ENCODE assay signal across 17 mouse cellular contexts in the genomic region with DNA sequence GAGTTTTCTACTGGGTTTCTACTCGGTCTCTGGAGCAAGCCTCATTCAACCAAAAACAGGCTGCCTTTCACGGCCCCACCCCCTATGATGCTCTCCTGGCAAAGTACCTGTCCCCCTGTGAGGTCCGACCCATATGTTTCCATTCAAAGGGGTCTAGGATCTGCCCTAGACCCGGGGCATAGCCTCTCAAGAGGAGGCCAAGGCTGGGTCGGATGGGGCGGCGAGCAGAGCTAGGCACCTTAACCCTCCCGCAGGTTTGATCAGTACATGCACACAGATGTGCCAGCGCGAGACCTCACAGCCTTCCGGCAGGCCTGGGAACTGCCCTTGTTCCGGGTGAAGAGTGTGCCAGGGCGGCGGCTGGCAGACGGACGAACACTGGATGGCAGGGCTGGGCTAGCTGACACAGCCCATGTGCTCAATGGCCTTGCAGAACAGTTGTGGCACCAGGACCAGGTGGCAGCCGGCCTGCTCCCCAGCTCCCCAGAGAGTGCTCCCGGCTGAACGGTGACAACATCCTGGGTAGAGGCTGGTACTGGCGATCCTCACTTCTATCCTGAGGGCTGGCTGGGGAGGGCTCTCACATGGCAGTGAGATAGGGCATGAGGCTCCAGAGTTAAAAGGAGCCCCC. TPM values are rescaled to one million over a fixed set of nuclear protein-coding genes. Genes with fewer than 3 reads are reported as not detected.
A peak's percentile ranks its signal among the peaks of the same experiment; 100 is the strongest.
DNase-seq lines count a peak whose midpoint lies in the region; ATAC-seq and TF ChIP-seq lines count a peak whose summit lies in the region.
"Had no signal": no experiment of that assay in that cellular context is flagged by ENCODE, and none has a peak within 500 bp of the region (broad histone marks: within the 10 kb centered on the region; RNA-seq: fewer than 3 reads in every experiment).

No protein-coding gene starts in this region.

- no peak for TF ChIP-seq CTCF in cerebellum, adult 2 months (IDR thresholded peaks at IDR 0.05; ENCODE audit: borderline replicate concordance, insufficient read depth, low read depth, low read length)

- H3K27me3 ChIP-seq in cerebellum, adult 2 months (ENCODE audit: control insufficient read depth, insufficient read depth, low read length), result no peaks in the 10 kb centered on the region
- H3K27me3 ChIP-seq: limb, embryonic 13.5 days; megakaryocyte, embryonic 14.5 days had no signal

- peak; percentile 53 to 71 for DNase-seq in cerebellum, postnatal 14 days
- DNase-seq in cerebellum, adult 2 months, result no peak
- DNase-seq in left cerebral cortex, postnatal 4 days, result peak; percentile 84
- no peak for DNase-seq in left cerebral cortex, adult 11 months (ENCODE audit: low spot score)
- no peak for DNase-seq in ES-E14 (ENCODE audit: low read depth, low spot score)
- no peak for DNase-seq in kidney, adult 11 months
- DNase-seq: heart, adult 18-20 months; kidney, adult 2 months; lung, postnatal 14 days; thymus, postnatal 4 days had no signal

- in situ Hi-C loops in ES-E14 (cut with MboI; ENCODE audit: low sequenced_read_pairs in 2 of 2, unreplicated experiment in 2 of 2), result no loop called here

- 27% methylated on average over 20 of the region's 20 CpGs for WGBS in cerebellum, adult 2 months

- no peak overlapping the region for H3K4me3 ChIP-seq in cerebellum, adult 2 months (replicated peaks; ENCODE audit: insufficient read depth, low read depth, low read length)
- peak overlapping the region; percentile 17 to 41; a peak in 3 of 4 replicates for H3K4me3 ChIP-seq in ES-E14 (ENCODE audit: insufficient read depth in 1 of 2, low read depth in 1 of 2, low read length in 2 of 2, poor library complexity in 1 of 2, severe bottlenecking in 1 of 2)
- H3K4me3 ChIP-seq: embryonic facial prominence, embryonic 10.5 days; erythroblast, embryonic 14.5 days; limb, embryonic 13.5 days; megakaryocyte, embryonic 14.5 days had no signal

- ATAC-seq in erythroblast, adult 5-6 weeks (replicated peaks; ENCODE audit: low FRiP score, poor library complexity, severe bottlenecking), result 0 out of 2 replicates have a peak, but pooled peaks have one; percentile 38
- ATAC-seq: forebrain, embryonic 16.5 days had no signal

- H3K27ac ChIP-seq in cerebellum, adult 2 months (ENCODE audit: insufficient read depth, low read length), result no peak overlapping the region
- no peak overlapping the region for H3K27ac ChIP-seq in ES-E14 (ENCODE audit: insufficient read depth, low read depth, low read length, poor library complexity, severe bottlenecking)
- H3K27ac ChIP-seq: embryonic facial prominence, embryonic 10.5 days; limb, embryonic 13.5 days had no signal

- no peaks in the 10 kb centered on the region for H3K36me3 ChIP-seq in ES-E14 (ENCODE audit: control insufficient read depth, insufficient read depth, low read length, poor library complexity, severe bottlenecking)

- no peak overlapping the region for H3K9ac ChIP-seq in ES-E14 (ENCODE audit: insufficient read depth, low read depth, low read length, poor library complexity, severe bottlenecking)
- H3K9ac ChIP-seq: limb, embryonic 13.5 days had no signal

- TF ChIP-seq POLR2A in cerebellum, adult 2 months (IDR thresholded peaks at IDR 0.05; ENCODE audit: borderline replicate concordance, insufficient read depth, low read length), result no peak

- peaks cover 5% of the 10 kb centered on the region for H3K4me1 ChIP-seq in cerebellum, adult 2 months (ENCODE audit: control insufficient read depth, insufficient read depth, low read length)
- peaks cover 0 to 4% of the 10 kb centered on the region in 2 experiments; a peak in 1 of 4 replicates for H3K4me1 ChIP-seq in ES-E14 (ENCODE audit: control insufficient read depth in 2 of 2, insufficient read depth in 2 of 2, low read length in 2 of 2, poor library complexity in 1 of 2)

- intact Hi-C loops in left cerebral cortex, postnatal 4 days (cut with DNase I), result loop anchor here (10.0 kb wide), 1 partner anchor 75 kb away; a partner anchor contains a TSS

- no peaks in the 10 kb centered on the region for H3K9me3 ChIP-seq in ES-E14 (ENCODE audit: control insufficient read depth, insufficient read depth, low read depth, low read length)
- H3K9me3 ChIP-seq: embryonic facial prominence, embryonic 10.5 days; limb, embryonic 13.5 days; megakaryocyte, embryonic 14.5 days had no signal

TF ChIP-seq in ES-E14, 5 proteins besides CTCF, POLR2A, EP300 and RAD21:
- TF ChIP-seq MAFK (IDR thresholded peaks at IDR 0.05; ENCODE audit: insufficient read depth, low read depth, low read length) (no peak), HCFC1 (IDR thresholded peaks at IDR 0.05; ENCODE audit: borderline replicate concordance, insufficient read depth, low read length) (no peak), CHD2 (IDR thresholded peaks at IDR 0.05; ENCODE audit: low read depth, low read length) (no peak), ZNF384 (IDR thresholded peaks at IDR 0.05; ENCODE audit: low read depth, low read length) (no peak), ZC3H11A (IDR thresholded peaks at IDR 0.05; ENCODE audit: borderline replicate concordance, low read depth, low read length) (no peak)
TF ChIP-seq in ES-E14: peak in this region for 0.

RNA-seq across cellular contexts. Expression of a gene that starts 5.9 kb away (rescaled TPM):
- 4.7 and 6.8 TPM in 2 replicates for polyA plus RNA-seq in cerebellum, adult 2 months (2012; rRNA removed)
- total RNA-seq in left cerebral cortex, postnatal 4 days (2021), result 1 to 10 TPM; 4.3 to 5.1 TPM
- total RNA-seq in ES-E14 (2012; rRNA removed), result 2.9 and 4.7 TPM in 2 replicates
- total RNA-seq in erythroblast, adult 5-6 weeks (2015; ENCODE audit: low replicate concordance), result not detected in 2 replicates
- 0.42 TPM in 1 of 2 replicates, not detected in the other for total RNA-seq in erythroblast, adult 5-6 weeks (2017; ENCODE audit: low replicate concordance)
- polyA plus RNA-seq: erythroblast, embryonic 14.5 days had no signal

RNA-seq across cellular contexts. Expression of a gene that starts 19.6 kb away (rescaled TPM):
- 14.0 and 15.0 TPM in 2 replicates for polyA plus RNA-seq in cerebellum, adult 2 months (2012; rRNA removed)
- 1 to 10 TPM; 1.8 to 2.4 TPM for total RNA-seq in left cerebral cortex, postnatal 4 days (2021)
- 1.7 and 2.3 TPM in 2 replicates for total RNA-seq in ES-E14 (2012; rRNA removed)
- total RNA-seq in erythroblast, adult 5-6 weeks (2015; ENCODE audit: low replicate concordance), result not detected in 2 replicates
- total RNA-seq in erythroblast, adult 5-6 weeks (2017; ENCODE audit: low replicate concordance), result not detected in 2 replicates
- total RNA-seq: MEL had no signal

Comparison
In these comparisons a context has a peak if more than half of its experiments do, and no peak if none do; other contexts are left out.
1. DNase-seq: peak in cerebellum, postnatal 14 days (2 of 2) and left cerebral cortex, postnatal 4 days (single experiment); none in cerebellum, adult 2 months (0 of 2), left cerebral cortex, adult 11 months (single experiment), ES-E14 (single experiment) and kidney, adult 11 months (single experiment).